Mouse (Mus musculus) small intestine, adult 2 months (tissue): ENCODE data around the gene Nova2.

Experiments used
- CTCF ChIP-seq: fragments of 200-500 bp; IDR thresholded peaks from 2 replicates; pipeline ENCODE4 v1.5.1; 2012; ENCODE audit warnings: low read depth, mild to moderate bottlenecking, control low read depth, inconsistent platforms, low read length, moderate library complexity, mixed read lengths; ENCODE audit not compliant: insufficient replicate concordance, insufficient read length; ENCODE audit errors: extremely low read depth
- POLR2A ChIP-seq: fragments of 200-500 bp; IDR thresholded peaks from 2 replicates; pipeline ENCODE4 v1.6.1; 2012; ENCODE audit warnings: low read depth, mild to moderate bottlenecking, control low read depth, inconsistent platforms, low read length, moderate library complexity

DNA sequence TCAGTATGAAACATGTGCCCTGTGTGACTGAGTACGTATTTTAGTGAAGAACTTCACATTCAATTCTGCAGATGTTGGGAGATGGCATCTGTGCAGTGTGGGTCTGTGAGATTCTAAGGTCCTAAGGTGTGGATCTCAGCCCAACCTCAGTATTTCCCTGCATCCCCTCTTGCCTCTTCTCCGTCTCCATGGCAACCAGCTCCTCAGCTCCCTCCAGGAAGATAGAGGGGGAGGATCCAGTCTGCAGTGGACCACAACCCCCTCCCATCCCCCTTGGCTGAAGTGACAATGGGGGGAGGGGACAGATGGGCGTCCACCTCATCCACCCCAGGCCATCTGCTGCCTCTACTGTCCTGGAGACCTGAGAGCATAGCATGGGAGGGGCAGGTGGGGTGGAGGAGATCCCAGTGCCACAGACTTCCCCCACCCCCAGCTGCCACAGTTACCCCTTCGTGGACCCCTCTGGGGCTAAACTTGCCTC, 1.9 kb upstream of the Nova2 start:
- TF ChIP-seq POLR2A (no peak), CTCF (no peak)
